Mouse (Mus musculus): ENCODE data around the gene Card19. TPM values are rescaled to one million over a fixed set of nuclear protein-coding genes. Genes with fewer than 3 reads are reported as not detected.

Gene Card19
- total RNA-seq, 1 experiment: 16.9 TPM

GRCm38 (mm10) chr13:49171729-49172128, 44.1 kb downstream of the Card19 start:
- DNase-seq (ENCODE audit: low read depth, low spot score): no peak
- H3K36me3 ChIP-seq (ENCODE audit: control insufficient read depth, insufficient read depth, low read length, poor library complexity, severe bottlenecking): no peaks in the 10 kb centered on the region
- H3K4me3 ChIP-seq (ENCODE audit: insufficient read depth in 1 of 2, low read depth in 1 of 2, low read length in 2 of 2, poor library complexity in 1 of 2, severe bottlenecking in 1 of 2): no peak overlapping the region
- in situ Hi-C loops (cut with MboI; ENCODE audit: low sequenced_read_pairs in 2 of 2, unreplicated experiment in 2 of 2): loop anchor here in 1 of 2 experiments (25.0 kb wide), 1 partner anchor 509 kb away; the partner anchor contains the start of gene Barx1
- TF ChIP-seq HCFC1 (IDR thresholded peaks at IDR 0.05; ENCODE audit: borderline replicate concordance, insufficient read depth, low read length) (no peak), ZNF384 (IDR thresholded peaks at IDR 0.05; ENCODE audit: low read depth, low read length) (no peak), CHD2 (IDR thresholded peaks at IDR 0.05; ENCODE audit: low read depth, low read length) (no peak), MAFK (IDR thresholded peaks at IDR 0.05; ENCODE audit: insufficient read depth, low read depth, low read length) (no peak), ZC3H11A (IDR thresholded peaks at IDR 0.05; ENCODE audit: borderline replicate concordance, low read depth, low read length) (no peak)
- H3K9me3 ChIP-seq (ENCODE audit: control insufficient read depth, insufficient read depth, low read depth, low read length): no peaks in the 10 kb centered on the region
- H3K4me1 ChIP-seq (ENCODE audit: control insufficient read depth in 2 of 2, insufficient read depth in 2 of 2, low read length in 2 of 2, poor library complexity in 1 of 2): 0 out of 4 replicates have a peak, but pooled peaks cover 0 to 2% of the 10 kb centered on the region in 2 experiments
- H3K9ac ChIP-seq (ENCODE audit: insufficient read depth, low read depth, low read length, poor library complexity, severe bottlenecking): no peak overlapping the region
- no peak overlapping the region for H3K27ac ChIP-seq (ENCODE audit: insufficient read depth, low read depth, low read length, poor library complexity, severe bottlenecking)

DNA sequence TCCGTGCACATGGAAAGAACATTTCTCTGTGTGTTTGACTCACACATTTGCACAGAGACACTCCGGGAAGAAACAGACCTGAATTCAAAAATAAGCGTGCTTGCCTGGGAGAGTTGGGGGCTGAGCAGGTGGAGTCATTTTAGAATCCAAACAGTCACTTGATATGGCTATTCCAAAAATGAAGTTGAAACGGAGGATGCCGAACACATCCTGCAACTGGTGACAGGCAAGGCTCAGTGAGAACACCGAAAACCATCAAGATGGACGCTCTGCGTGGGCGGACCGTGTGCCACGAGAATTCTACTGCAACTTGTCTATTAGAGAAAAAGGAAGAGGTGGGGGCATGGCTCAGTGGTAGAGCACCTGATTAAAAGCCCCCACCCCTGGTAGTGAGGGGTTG, 45.2 kb downstream of the Card19 start:
- no peak for DNase-seq (ENCODE audit: low read depth, low spot score)
- in situ Hi-C loops (cut with MboI; ENCODE audit: low sequenced_read_pairs in 2 of 2, unreplicated experiment in 2 of 2): loop anchor here in 1 of 2 experiments (25.0 kb wide), 1 partner anchor 508 kb away; the partner anchor contains the start of gene Barx1
- TF ChIP-seq CHD2 (IDR thresholded peaks at IDR 0.05; ENCODE audit: low read depth, low read length) (no peak), HCFC1 (IDR thresholded peaks at IDR 0.05; ENCODE audit: borderline replicate concordance, insufficient read depth, low read length) (no peak), MAFK (IDR thresholded peaks at IDR 0.05; ENCODE audit: insufficient read depth, low read depth, low read length) (no peak), ZNF384 (IDR thresholded peaks at IDR 0.05; ENCODE audit: low read depth, low read length) (no peak), ZC3H11A (IDR thresholded peaks at IDR 0.05; ENCODE audit: borderline replicate concordance, low read depth, low read length) (no peak)
- no peak overlapping the region for H3K27ac ChIP-seq (ENCODE audit: insufficient read depth, low read depth, low read length, poor library complexity, severe bottlenecking)
- H3K9me3 ChIP-seq (ENCODE audit: control insufficient read depth, insufficient read depth, low read depth, low read length): no peaks in the 10 kb centered on the region
- H3K9ac ChIP-seq (ENCODE audit: insufficient read depth, low read depth, low read length, poor library complexity, severe bottlenecking): no peak overlapping the region
- no peaks in the 10 kb centered on the region for H3K36me3 ChIP-seq (ENCODE audit: control insufficient read depth, insufficient read depth, low read length, poor library complexity, severe bottlenecking)
- H3K4me1 ChIP-seq (ENCODE audit: control insufficient read depth in 2 of 2, insufficient read depth in 2 of 2, low read length in 2 of 2, poor library complexity in 1 of 2): 0 out of 4 replicates have a peak, but pooled peaks cover 0 to 2% of the 10 kb centered on the region in 2 experiments
- no peak overlapping the region for H3K4me3 ChIP-seq (ENCODE audit: insufficient read depth in 1 of 2, low read depth in 1 of 2, low read length in 2 of 2, poor library complexity in 1 of 2, severe bottlenecking in 1 of 2)

DNA sequence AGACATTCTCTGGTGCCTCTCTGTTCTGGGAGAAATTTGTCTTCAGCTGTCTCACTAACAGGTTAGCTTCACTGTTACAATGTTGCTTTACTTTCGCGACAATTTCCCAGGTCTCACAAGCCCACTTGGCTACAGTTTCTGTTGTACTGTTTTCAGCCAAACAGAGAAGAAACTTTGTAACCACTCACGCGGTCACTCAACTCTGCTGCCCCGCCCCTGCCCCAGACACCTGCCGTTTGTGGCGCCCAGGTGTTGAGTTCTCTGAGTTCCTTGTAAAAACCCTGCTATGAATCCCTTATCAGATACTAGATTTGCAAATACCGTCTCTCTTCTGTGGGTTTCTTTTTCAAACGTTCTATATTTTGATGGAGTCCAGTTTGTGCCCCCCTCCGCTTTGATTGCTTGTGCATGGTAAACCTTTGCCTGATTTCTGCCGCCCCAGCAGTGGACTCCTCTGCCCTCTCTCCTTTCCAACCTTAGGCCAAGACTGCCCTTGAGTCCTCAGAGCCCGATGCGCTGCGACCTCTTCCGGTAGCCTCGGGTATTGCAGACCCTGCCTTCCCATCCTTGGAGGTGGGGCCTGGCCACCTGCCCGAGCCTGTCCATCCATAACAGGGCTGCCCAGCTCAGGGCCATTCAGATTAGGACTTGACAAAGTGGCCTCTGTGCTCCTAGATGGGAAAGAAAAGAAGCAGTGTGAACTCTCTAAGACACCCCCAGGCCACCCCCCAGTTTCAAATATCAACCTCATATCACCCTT, 46.2 kb downstream of the Card19 start:
- DNase-seq (ENCODE audit: low read depth, low spot score): no peak
- H3K4me3 ChIP-seq (ENCODE audit: insufficient read depth in 1 of 2, low read depth in 1 of 2, low read length in 2 of 2, poor library complexity in 1 of 2, severe bottlenecking in 1 of 2): no peak overlapping the region
- TF ChIP-seq ZC3H11A (IDR thresholded peaks at IDR 0.05; ENCODE audit: borderline replicate concordance, low read depth, low read length): no peak
- TF ChIP-seq CHD2 (IDR thresholded peaks at IDR 0.05; ENCODE audit: low read depth, low read length): no peak
- TF ChIP-seq HCFC1 (IDR thresholded peaks at IDR 0.05; ENCODE audit: borderline replicate concordance, insufficient read depth, low read length): no peak
- no peak for TF ChIP-seq MAFK (IDR thresholded peaks at IDR 0.05; ENCODE audit: insufficient read depth, low read depth, low read length)
- TF ChIP-seq ZNF384 (IDR thresholded peaks at IDR 0.05; ENCODE audit: low read depth, low read length): no peak
- no peak overlapping the region for H3K27ac ChIP-seq (ENCODE audit: insufficient read depth, low read depth, low read length, poor library complexity, severe bottlenecking)
- H3K9me3 ChIP-seq (ENCODE audit: control insufficient read depth, insufficient read depth, low read depth, low read length): no peaks in the 10 kb centered on the region
- in situ Hi-C loops (cut with MboI; ENCODE audit: low sequenced_read_pairs in 2 of 2, unreplicated experiment in 2 of 2): loop anchor here in 1 of 2 experiments (25.0 kb wide), 1 partner anchor 507 kb away; the partner anchor contains the start of gene Barx1
- H3K36me3 ChIP-seq (ENCODE audit: control insufficient read depth, insufficient read depth, low read length, poor library complexity, severe bottlenecking): no peaks in the 10 kb centered on the region
- no peak overlapping the region for H3K9ac ChIP-seq (ENCODE audit: insufficient read depth, low read depth, low read length, poor library complexity, severe bottlenecking)
- H3K4me1 ChIP-seq (ENCODE audit: control insufficient read depth in 2 of 2, insufficient read depth in 2 of 2, low read length in 2 of 2, poor library complexity in 1 of 2): 0 out of 4 replicates have a peak, but pooled peaks cover 0 to 2% of the 10 kb centered on the region in 2 experiments

DNA sequence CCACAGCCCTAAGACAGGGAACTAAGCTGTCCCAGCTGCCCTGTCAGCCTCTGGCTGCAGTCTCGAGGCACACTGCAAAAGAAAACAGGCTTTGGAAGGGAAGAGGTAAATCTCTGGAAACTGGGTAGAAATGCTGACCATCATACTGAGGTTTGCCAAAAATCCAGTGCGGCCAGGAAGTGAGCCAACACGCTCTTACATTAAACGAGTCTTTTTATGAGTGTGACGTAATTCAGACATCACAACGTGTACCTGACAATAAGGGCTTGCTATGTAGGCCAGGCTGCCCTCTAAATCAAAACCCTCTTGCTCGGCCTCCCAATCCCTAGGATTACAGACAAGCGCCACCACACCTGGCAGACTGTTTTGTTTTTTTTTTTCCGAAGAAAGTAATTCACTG, 48.8 kb downstream of the Card19 start:
- no peak overlapping the region for H3K27ac ChIP-seq (ENCODE audit: insufficient read depth, low read depth, low read length, poor library complexity, severe bottlenecking)
- DNase-seq (ENCODE audit: low read depth, low spot score): no peak
- no peaks in the 10 kb centered on the region for H3K9me3 ChIP-seq (ENCODE audit: control insufficient read depth, insufficient read depth, low read depth, low read length)
- H3K4me1 ChIP-seq (ENCODE audit: control insufficient read depth in 2 of 2, insufficient read depth in 2 of 2, low read length in 2 of 2, poor library complexity in 1 of 2): no peaks in the 10 kb centered on the region
- in situ Hi-C loops (cut with MboI; ENCODE audit: low sequenced_read_pairs in 2 of 2, unreplicated experiment in 2 of 2): loop anchor here in 1 of 2 experiments (25.0 kb wide), 1 partner anchor 505 kb away; the partner anchor contains the start of gene Barx1
- no peak for TF ChIP-seq CHD2 (IDR thresholded peaks at IDR 0.05; ENCODE audit: low read depth, low read length)
- TF ChIP-seq MAFK (IDR thresholded peaks at IDR 0.05; ENCODE audit: insufficient read depth, low read depth, low read length): no peak
- no peak for TF ChIP-seq ZC3H11A (IDR thresholded peaks at IDR 0.05; ENCODE audit: borderline replicate concordance, low read depth, low read length)
- no peak for TF ChIP-seq HCFC1 (IDR thresholded peaks at IDR 0.05; ENCODE audit: borderline replicate concordance, insufficient read depth, low read length)
- TF ChIP-seq ZNF384 (IDR thresholded peaks at IDR 0.05; ENCODE audit: low read depth, low read length): no peak
- no peak overlapping the region for H3K4me3 ChIP-seq (ENCODE audit: insufficient read depth in 1 of 2, low read depth in 1 of 2, low read length in 2 of 2, poor library complexity in 1 of 2, severe bottlenecking in 1 of 2)
- H3K9ac ChIP-seq (ENCODE audit: insufficient read depth, low read depth, low read length, poor library complexity, severe bottlenecking): no peak overlapping the region
- H3K36me3 ChIP-seq (ENCODE audit: control insufficient read depth, insufficient read depth, low read length, poor library complexity, severe bottlenecking): no peaks in the 10 kb centered on the region

Measured in ES-E14 (cell line).